Mouse (Mus musculus): ENCODE data around the gene Gm17581.
A peak's percentile ranks its signal among the peaks of the same experiment; 100 is the strongest.
"Not testable (repeated sequence)": the region's sequence is repeated elsewhere in the genome, so short reads cannot be mapped to it uniquely, and the experiment has no call there.

The Gm17581 gene

GRCm38 (mm10) chr2:155737803-155738202, 2.1 kb upstream of the Gm17581 start:
- no peak for DNase-seq (ENCODE audit: low read depth)

DNA sequence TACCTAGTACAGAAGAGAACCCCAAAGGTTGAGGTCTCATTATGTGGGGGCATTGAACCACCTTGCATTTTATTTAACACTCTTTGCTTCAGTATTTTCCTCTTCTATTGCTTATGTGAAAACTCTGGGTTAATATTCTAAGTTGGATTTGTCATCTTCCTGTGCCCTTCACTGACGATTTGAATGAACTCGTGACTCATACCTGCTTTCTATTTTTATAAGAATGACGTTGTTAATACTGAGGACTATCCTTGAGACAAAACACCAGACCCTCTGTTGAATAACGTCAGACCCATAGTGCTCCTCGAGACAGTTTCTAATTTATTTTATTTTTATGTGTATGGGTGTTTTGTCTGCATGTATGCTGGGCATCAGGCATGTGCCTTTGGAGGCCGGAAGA, 1.3 kb upstream of the Gm17581 start:
- no peak for DNase-seq (ENCODE audit: low read depth)

GRCm38 (mm10) chr2:155735080-155735479, 586 bp downstream of the Gm17581 start:
- DNase-seq (ENCODE audit: low read depth) = no peak

- DNase-seq (ENCODE audit: low read depth) = peak; percentile 97
Measured at GRCm38 (mm10) chr2:155729158-155729645, 6.5 kb downstream of the Gm17581 start, which contains the start of gene Edem2. TSS of gene Edem2 (minus strand) at chr2:155729475.

GRCm38 (mm10) chr2:155728742-155729141, 6.9 kb downstream of the Gm17581 start:
- no peak for DNase-seq (ENCODE audit: low read depth)

GRCm38 (mm10) chr2:155727764-155728395, 7.8 kb downstream of the Gm17581 start:
- DNase-seq (ENCODE audit: low read depth) = peak; percentile 13

DNA sequence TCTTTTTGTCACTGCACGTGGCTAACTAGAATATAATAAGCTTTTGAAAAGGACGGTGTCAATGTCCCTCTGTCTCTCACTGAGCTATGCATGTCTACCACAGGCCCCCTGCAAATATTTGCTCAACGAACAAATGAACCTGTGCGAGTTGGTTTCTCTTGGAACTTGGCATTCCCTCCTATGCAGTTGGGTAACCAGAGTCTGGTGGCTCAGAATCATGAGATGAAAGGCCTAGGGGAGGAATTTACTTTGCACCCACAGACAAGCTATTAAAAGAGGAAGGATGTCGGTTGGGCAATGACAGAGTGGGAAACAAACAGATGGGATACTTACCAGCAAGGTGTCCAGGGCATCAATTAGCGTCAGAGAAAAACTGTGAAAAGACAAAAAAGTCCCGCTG, 9.4 kb downstream of the Gm17581 start:
- no peak for DNase-seq (ENCODE audit: low read depth)

DNA sequence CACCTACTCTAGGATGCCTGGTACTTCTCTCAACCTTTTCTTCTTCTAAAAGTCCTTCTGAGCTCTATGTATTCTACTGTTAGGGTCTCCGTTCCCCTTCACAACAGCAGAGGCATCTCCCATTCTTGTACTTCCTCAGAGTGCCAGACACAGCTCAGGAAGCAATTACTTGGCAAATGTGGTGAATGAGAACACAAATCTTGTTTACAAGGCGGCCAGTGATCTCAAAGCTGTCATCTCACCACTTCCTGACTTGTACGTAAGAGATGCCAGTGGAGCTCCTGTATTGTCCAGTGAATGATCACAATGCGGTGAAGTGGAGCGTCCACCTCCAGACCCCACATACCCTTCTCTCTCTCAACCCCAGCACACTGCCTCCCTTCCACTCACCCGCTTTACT, 11.1 kb downstream of the Gm17581 start:
- no peak for DNase-seq (ENCODE audit: low read depth)

DNA sequence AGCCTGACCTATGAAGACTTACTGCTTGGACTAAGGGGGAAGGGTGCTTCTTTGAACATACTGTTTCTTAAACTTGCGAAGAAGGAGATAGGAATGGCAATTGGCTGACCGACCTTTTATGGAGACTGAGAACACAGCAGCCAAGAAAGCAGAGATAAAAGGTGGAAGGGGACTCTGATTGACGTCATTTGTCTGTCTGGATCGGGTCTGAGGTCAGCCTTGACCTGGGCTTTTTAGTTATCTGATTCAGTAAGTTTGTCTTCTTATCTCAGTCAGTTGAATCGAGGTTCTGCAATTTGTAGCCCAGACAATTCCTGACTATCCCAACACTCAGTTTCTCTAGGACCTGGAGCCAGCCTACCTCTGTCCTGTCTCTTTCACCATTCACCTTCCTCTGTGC, 11.6 kb downstream of the Gm17581 start:
- no peak for DNase-seq (ENCODE audit: low read depth)

- DNase-seq (ENCODE audit: low read depth) = peak; percentile 31
Measured at GRCm38 (mm10) chr2:155720585-155720984, 15.1 kb downstream of the Gm17581 start.

DNA sequence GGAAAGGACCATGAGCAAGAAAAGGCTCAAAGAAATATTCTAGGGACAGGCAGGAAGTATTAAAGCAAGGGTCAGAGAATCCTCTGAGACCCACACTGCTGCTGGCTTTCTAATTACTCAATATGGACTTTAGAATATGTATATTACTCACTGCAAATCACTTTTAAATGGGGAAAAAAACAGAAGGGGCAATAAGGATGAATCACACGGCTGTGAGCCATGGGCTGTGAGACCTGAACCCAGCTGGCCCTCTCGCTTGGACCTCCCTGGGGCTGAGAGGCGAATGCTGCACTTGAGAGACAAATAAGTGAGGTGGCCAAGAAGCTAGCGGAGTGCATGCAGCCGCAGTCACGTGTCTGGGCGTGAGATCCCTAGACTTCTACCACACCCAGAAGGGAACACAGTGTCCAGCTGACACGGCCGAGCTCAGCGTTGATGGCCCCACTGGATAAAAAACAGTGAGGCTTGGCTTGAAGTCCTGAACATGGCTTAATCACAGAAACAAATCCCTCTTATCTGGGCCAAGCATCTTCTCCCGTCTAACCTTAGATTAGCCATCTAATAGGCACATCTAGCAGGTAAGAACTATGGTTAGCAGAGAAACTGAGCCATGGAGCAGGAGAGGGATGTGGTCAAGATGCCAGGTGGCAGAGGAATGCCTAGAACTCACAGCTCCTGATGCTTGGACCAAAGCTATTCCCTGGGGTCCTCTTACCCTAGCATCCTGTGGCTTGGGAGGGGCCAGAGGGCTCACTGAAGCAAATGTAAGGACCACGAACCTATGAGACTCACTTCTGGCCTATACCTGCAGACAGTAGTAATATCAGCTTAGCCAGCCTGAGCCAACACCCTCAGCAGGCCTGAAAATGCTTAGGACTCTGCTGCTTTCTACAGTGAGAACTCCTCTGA, 18.3 kb downstream of the Gm17581 start:
- DNase-seq (ENCODE audit: low read depth) = no peak

- no peak for DNase-seq (ENCODE audit: low read depth)
Measured at GRCm38 (mm10) chr2:155710557-155710956, 25.1 kb downstream of the Gm17581 start.

DNA sequence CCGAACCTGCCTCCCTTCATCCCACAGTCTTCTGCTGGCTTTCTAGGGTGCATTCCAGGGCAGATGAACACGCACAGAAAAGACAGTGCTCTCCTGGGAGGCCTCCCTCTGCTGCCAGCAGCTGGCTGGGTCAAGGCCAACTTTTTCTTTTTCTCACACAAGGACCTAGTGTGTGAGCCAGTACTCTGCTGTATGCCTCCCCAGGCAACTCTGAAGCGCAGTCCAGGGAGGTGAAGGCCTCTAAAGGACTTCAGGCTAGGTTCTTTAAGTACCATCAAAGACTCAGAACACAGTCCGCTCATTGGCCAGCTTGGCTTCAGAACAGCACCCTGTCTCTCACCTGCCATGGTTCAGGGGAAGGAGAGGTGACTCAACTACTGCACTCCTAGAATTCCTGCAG, 28.4 kb downstream of the Gm17581 start:
- no peak for DNase-seq (ENCODE audit: low read depth)

- DNase-seq (ENCODE audit: low read depth) = no peak
Measured at GRCm38 (mm10) chr2:155703630-155704029, 32.0 kb downstream of the Gm17581 start.

GRCm38 (mm10) chr2:155701399-155701919, 34.2 kb downstream of the Gm17581 start:
- no peak for DNase-seq (ENCODE audit: low read depth)

DNA sequence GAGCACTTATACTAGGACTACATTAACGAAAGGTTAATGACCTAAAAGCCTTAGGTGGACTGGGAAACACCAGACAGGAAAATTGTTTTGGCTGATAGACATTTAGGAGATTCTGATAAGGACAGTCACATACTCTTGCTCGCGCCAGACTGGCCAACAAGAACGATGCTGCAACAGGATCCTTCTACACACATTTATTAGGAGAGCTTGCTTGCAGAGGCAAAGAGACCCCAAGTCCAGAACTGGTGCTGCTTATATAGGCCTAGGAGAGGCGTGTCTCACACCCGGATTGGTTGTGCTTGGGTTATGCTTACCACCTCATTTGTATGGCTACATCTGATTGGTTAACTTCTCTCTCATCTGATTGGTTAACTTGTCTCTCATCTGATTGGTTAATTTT, 37.2 kb downstream of the Gm17581 start:
- not testable (repeated sequence) for DNase-seq (ENCODE audit: low read depth)

DNA sequence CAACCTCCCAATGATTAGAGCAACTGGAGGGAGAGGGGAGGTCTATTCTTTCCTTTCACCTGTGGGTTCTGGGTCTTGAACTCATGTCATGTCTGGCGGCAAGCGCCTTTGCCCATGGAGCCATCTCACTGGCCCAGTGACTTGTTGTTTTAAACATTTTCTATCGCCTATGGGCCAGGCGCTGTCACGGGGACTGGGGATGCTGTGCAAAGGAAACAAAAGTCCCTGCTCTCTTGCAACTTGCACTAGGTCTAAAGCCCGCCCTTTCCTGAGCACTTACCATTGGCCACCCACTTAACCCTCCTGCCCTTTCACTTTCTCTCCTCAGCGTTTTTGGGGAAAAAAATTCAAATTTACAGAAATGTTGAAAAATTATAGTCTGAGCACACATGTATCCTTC, 38.8 kb downstream of the Gm17581 start:
- peak; percentile 54 for DNase-seq (ENCODE audit: low read depth)

GRCm38 (mm10) chr2:155696091-155696558, 39.5 kb downstream of the Gm17581 start:
- DNase-seq (ENCODE audit: low read depth) = peak; percentile 93

DNA sequence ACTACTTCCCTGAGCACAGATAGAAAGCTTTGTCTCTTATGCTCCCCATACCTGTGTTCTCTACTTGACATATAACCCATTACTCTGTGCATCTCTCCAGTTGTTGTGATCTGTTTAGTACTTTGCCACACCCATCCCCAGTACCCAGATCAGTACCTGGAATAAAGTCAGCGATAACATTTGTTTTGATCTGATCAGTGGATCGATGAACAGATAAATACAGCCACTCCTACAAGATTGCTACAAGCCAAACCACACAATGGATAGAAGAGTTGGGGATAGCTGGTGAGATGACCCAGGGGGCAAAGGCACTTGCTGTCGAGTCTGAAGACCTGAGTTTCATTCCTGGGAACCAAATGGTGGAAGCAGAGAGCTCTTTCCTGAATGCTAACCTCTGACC, 40.4 kb downstream of the Gm17581 start:
- no peak for DNase-seq (ENCODE audit: low read depth)

DNA sequence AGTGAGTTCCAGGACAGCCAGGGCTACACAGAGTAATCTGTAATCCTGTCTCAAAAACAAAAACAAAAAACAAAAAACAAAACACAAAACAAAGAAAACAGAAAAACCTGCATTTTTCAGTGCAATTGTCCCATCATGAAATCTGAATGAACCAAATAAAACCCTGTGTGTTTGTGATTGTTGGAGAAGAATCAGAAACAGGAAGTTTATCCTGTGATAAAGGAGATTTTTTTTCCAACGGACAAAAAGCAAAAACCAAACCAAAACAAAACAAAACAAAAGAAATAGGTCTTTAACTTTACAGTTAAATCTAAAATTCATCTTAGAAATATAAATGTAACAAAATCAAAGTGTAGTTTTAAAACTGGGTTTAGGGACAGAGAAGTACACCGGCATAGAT, 41.1 kb downstream of the Gm17581 start:
- DNase-seq (ENCODE audit: low read depth) = no peak

DNA sequence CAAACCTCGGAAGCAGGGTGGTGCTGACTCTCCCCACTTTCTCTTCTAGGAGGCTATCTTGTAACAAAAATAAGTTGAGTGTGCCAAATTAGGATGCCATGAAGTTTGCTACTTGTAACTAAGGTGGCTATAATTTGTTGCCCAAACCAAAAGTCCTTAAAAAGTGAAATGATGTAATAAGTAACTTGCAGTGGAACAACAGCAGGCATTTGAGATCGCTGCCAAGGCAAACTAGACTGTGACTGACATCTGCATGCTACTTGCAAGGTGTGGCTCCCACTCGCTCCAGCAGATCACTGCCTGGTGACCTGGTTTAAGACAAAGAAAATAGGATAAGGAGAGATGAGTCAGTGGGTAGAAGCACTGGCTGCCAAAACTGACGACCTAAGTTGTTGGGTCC, 42.5 kb downstream of the Gm17581 start:
- DNase-seq (ENCODE audit: low read depth) = peak; percentile 11

DNA sequence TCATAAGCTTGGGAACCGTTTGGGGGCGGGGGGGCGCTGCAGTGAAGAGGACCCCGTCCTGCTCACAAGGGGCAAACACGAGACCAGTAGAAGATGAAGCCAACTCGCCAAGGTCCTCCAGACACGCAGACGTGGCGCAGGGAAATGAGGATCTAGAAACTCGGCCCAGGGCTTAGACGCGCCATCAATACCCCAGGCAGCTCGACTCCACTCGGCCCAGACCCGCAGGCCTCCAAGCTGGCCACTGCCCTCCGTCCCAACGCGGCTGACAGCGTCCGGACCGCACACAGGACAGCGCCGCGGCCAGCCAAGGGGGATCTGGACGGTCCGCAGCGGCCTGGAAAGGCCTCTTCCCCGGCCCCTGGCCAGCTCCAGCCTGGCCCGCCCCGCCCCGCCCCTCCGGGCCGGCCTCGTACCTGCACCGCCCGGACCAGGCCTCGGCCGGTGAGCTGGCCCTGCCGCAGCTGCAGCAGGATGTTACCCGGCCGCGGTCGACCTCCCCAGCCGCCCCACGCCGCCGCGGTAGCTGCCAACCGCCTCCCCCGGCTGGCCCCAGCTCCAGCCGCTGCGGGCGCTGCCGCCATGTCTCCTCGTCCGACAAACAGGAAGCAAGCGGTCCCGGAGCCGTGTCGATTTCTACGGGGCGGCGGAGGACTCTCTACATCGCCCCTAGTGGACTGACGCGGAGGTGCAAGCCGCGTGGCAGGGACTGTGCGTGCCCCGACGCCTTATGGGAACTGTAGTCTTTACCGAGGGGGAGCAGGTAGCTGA, 43.8 kb downstream of the Gm17581 start, which contains the start of gene Trpc4ap:
Gene Trpc4ap (minus strand): TSS at position 662 of the 771 bp plus-strand sequence.
- DNase-seq (ENCODE audit: low read depth) = peak; percentile 98
